Mouse (Mus musculus): ENCODE measurements around the gene Cyth2.

DNA sequence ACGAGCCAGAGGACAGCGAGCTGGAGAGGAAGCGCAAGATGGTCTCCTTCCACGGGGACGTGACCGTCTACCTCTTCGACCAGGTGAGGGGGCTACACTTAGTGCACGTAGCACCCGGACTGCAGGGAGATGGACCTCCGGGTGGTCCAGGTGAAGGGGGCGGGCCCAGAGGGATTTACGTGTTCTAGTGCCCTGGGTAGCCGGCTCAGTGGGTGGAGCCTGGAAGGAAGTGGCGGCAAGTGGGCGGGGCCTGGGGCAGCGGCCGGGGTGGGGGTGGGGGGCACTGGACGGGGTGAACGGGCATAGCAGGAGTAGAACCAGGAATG lies 15.9 kb downstream of the Cyth2 start:
- no peak for TF ChIP-seq CTCF (IDR thresholded peaks at IDR 0.05; ENCODE audit: insufficient read depth, low read length)
- TF ChIP-seq POLR2A (IDR thresholded peaks at IDR 0.05; ENCODE audit: borderline replicate concordance, extremely low read depth, low read depth, low read length), result no peak

Data from lung, adult 2 months (tissue).